Mouse (Mus musculus) heart, embryonic 12.5 days (tissue): Measurements from ENCODE around the gene Cntn5. TPM values are rescaled to one million over a fixed set of nuclear protein-coding genes. Genes with fewer than 3 reads are reported as not detected.

ENCODE experiments used
- ATAC-seq: fragments of 200-750 bp; cut with Nextera tagmentation; 2 replicates; pipeline ENCODE4 v1.8.0; 2017; ENCODE audit warnings: moderate TSS enrichment, moderate library complexity; ENCODE audit not compliant: insufficient number of reproducible peaks, low FRiP score
- H3K27ac ChIP-seq: fragments of 300-500 bp; sonication (generic); 2 replicates; pipeline ENCODE4 v1.5.1; 2016; ENCODE audit warnings: mild to moderate bottlenecking, moderate library complexity; ENCODE audit not compliant: poor library complexity, severe bottlenecking
- H3K27me3 ChIP-seq: fragments of 300-500 bp; sonication (generic); replicated peaks from 2 replicates; pipeline ENCODE4 v1.6.1; 2016; ENCODE audit warnings: mild to moderate bottlenecking, moderate library complexity
- H3K36me3 ChIP-seq: fragments of 300-500 bp; sonication (generic); 2 replicates; pipeline ENCODE4 v1.6.1; 2016; ENCODE audit warnings: mild to moderate bottlenecking, moderate library complexity
- H3K4me1 ChIP-seq: fragments of 300-500 bp; sonication (generic); replicated peaks from 2 replicates; pipeline ENCODE4 v1.6.1; 2016; ENCODE audit warnings: mild to moderate bottlenecking
- H3K4me2 ChIP-seq: fragments of 300-500 bp; sonication (generic); 2 replicates; pipeline ENCODE4 v1.6.1; 2016; ENCODE audit warnings: mild to moderate bottlenecking, moderate library complexity
- H3K4me3 ChIP-seq: fragments of 300-500 bp; sonication (generic); 2 replicates; pipeline ENCODE4 v1.5.1; 2016; ENCODE audit warnings: mild to moderate bottlenecking
- H3K9ac ChIP-seq: fragments of 300-500 bp; sonication (generic); 2 replicates; pipeline ENCODE4 v1.6.1; 2016; ENCODE audit warnings: mild to moderate bottlenecking, moderate library complexity
- H3K9me3 ChIP-seq: fragments of 300-500 bp; sonication (generic); replicated peaks from 2 replicates; pipeline ENCODE4 v1.6.1; 2016; ENCODE audit warnings: mild to moderate bottlenecking, moderate library complexity
- WGBS: fragments of 180-500 bp; shearing (Covaris S2); methylation state at CpG from one replicate; pipeline ENCODE4 v1.1.7; 2016; 5-methylcytosine and 5-hydroxymethylcytosine counted together
- polyA plus RNA-seq: library from polyadenylated mRNA; unstranded; fragments of >200 nt; fragmentation: Nextera tagmentation; extraction: Ambion mirVana; gene quantifications from 2 replicates; pipeline ENCODE4 v1.2.1, GENCODE M21; 2016

Gene Cntn5
- polyA plus RNA-seq, 1 experiment from 2014 or later: not detected

DNA sequence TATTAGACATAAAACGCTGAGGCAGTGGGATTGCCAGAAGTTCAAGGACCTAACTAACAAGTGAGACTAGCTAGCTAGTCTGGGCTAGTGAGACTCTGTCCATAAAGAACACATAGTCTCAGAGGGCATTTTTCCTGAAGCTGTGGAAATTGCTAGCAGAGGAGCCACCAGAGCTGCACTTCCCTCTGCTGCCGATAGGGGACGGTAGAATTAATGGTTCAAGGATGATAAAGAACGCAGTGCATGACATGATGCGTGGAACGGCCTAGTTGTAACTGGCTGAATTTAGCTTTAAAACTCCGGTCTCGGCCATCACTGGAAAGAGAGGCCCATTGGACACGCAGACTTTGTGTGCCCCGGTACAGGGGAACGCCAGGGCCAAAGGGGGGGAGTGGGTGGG, 555.8 kb downstream of the Cntn5 start:
- no peaks in the 10 kb centered on the region for H3K36me3 ChIP-seq
- H3K4me1 ChIP-seq: no peaks in the 10 kb centered on the region
- no peak overlapping the region for H3K4me3 ChIP-seq
- H3K27me3 ChIP-seq: no peaks in the 10 kb centered on the region
- no peak overlapping the region for H3K27ac ChIP-seq
- 70% methylated on average over 9 of the region's 11 CpGs for WGBS
- no peak overlapping the region for H3K4me2 ChIP-seq
- H3K9ac ChIP-seq: no peak overlapping the region
- no peak for ATAC-seq
- no peaks in the 10 kb centered on the region for H3K9me3 ChIP-seq

DNA sequence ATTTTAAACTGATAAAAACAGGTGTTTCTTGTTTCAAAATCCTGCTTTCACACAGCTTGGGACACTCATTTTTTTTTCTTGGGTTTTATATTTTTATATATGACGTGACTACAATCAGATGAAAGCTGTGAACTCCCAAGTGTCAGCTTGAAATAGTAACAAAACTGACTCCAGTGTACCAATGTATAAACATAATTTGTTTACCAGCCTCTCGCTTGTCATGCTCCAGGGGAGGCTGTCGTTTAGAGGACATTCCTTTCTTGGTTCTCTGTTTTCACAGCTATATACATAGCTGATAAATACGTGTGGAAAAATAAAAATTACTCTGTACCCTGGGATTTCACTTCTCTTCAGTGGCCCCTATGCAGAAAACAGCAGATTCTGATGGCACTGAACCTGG, 556.4 kb downstream of the Cntn5 start:
- H3K9ac ChIP-seq: no peak overlapping the region
- ATAC-seq: no peak
- 68% methylated on average over 4 of the region's 4 CpGs for WGBS
- H3K36me3 ChIP-seq: no peaks in the 10 kb centered on the region
- no peak overlapping the region for H3K4me3 ChIP-seq
- H3K4me1 ChIP-seq: no peaks in the 10 kb centered on the region
- H3K27ac ChIP-seq: no peak overlapping the region
- no peak overlapping the region for H3K4me2 ChIP-seq
- H3K9me3 ChIP-seq: no peaks in the 10 kb centered on the region
- no peaks in the 10 kb centered on the region for H3K27me3 ChIP-seq

DNA sequence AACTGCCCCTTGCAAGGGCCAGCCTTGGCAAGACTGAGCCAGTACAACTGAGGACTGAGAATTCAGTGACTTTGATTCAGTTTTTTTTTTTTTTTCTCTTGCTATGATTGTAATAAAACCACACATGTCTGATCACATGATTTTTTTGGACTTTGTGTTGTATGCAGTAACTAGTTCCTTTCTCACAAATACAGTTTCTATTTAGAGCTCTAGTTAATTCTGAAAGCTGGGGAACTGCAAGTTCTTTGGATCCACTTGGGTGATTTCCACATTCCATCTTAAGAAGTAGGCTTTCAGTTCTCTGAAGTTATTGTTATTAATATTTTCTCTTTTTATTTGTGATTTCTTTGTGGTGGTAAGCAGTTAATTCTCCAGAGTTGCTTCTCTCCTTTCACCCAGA, 563.8 kb downstream of the Cntn5 start:
- Histone ChIP-seq H3K9ac (no peak overlapping the region), H3K4me1 (no peaks in the 10 kb centered on the region), H3K27me3 (no peaks in the 10 kb centered on the region), H3K9me3 (no peaks in the 10 kb centered on the region), H3K4me3 (no peak overlapping the region), H3K4me2 (no peak overlapping the region), H3K27ac (no peak overlapping the region), H3K36me3 (no peaks in the 10 kb centered on the region)
- ATAC-seq: no peak

DNA sequence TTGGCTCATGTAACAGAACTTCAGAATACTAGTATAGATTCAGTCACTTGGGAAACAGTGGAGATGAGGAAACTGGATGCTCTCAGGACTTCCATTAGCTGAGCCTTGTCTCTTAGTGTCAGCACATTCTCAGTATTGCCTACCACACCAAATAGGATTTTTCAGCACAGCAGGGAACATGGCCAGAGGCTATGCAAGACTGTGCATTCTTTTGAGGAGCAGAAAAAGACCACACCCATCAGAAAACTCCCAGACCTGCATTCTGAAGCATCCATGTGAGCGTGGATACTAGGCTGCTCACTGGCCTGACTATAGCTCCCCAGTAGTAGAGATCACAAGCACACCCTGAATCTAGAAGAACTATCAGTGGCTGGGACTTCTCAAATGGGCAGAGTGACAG, 564.9 kb downstream of the Cntn5 start:
- ATAC-seq: no peak
- Histone ChIP-seq H3K27ac (no peak overlapping the region), H3K4me2 (no peak overlapping the region), H3K9ac (no peak overlapping the region), H3K36me3 (no peaks in the 10 kb centered on the region), H3K27me3 (no peaks in the 10 kb centered on the region), H3K4me3 (no peak overlapping the region), H3K9me3 (no peaks in the 10 kb centered on the region), H3K4me1 (no peaks in the 10 kb centered on the region)
- WGBS: 70% methylated on average over 1 of the region's 1 CpGs

DNA sequence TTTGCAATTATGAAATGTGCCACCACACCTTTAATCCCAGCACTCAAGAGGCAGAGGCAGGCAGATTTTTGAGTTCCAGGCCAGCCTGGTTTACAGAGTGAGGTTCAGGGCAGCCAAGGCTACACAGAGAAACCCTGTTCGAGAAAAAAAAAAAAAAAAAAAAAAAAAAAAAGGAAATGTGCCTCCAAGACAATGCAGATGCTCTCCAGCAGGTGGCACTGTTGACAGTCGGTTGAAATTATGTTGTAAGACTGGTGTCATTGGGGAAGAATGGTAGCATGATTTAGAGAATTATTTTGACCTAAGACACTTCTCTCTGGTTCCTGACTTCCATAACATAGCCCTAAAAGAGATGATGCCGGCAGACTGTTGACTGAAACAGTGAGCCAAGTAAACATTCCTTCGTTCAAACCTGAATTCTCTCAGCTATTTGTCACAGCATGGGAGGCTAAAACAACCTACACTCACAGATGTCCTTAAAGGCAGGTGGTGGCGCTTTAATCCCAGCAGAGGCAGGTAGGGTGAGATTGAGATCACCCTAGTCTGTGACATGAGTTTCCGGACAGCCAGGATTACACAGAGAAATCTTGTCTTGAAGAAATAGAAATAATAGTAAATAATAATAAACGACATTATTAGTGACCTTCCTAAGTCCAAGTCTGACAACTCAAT, 579.7 kb downstream of the Cntn5 start:
- H3K36me3 ChIP-seq: no peaks in the 10 kb centered on the region
- WGBS: 40% methylated on average over 7 of the region's 7 CpGs
- no peak overlapping the region for H3K4me2 ChIP-seq
- H3K4me1 ChIP-seq: no peaks in the 10 kb centered on the region
- no peaks in the 10 kb centered on the region for H3K9me3 ChIP-seq
- H3K9ac ChIP-seq: no peak overlapping the region
- no peak overlapping the region for H3K4me3 ChIP-seq
- H3K27ac ChIP-seq: no peak overlapping the region
- ATAC-seq: no peak
- no peaks in the 10 kb centered on the region for H3K27me3 ChIP-seq

DNA sequence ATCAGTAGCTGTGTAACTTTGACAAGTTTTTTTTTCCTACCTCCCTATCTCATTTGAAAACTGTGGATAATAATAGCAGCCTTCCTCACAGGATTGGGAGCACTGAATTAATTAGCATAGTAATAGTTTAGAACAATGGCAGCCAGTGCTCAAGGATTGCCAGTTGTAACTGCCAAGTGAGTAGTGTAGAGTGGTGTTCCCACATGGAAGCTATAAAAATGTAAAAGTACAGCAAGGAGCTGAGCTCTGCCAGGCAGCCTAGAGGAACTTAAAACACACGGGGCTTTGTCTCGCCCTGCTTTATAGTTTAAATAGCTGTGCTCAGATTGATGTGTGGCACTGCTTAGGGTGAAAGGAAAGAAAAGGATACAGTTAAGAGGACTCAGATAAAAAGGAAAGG, 635.2 kb downstream of the Cntn5 start:
- no peaks in the 10 kb centered on the region for H3K27me3 ChIP-seq
- no peaks in the 10 kb centered on the region for H3K36me3 ChIP-seq
- no peak overlapping the region for H3K9ac ChIP-seq
- H3K27ac ChIP-seq: no peak overlapping the region
- WGBS: 52% methylated on average over 2 of the region's 2 CpGs
- no peaks in the 10 kb centered on the region for H3K4me1 ChIP-seq
- no peaks in the 10 kb centered on the region for H3K9me3 ChIP-seq
- H3K4me3 ChIP-seq: no peak overlapping the region
- no peak overlapping the region for H3K4me2 ChIP-seq
- ATAC-seq: no peak

DNA sequence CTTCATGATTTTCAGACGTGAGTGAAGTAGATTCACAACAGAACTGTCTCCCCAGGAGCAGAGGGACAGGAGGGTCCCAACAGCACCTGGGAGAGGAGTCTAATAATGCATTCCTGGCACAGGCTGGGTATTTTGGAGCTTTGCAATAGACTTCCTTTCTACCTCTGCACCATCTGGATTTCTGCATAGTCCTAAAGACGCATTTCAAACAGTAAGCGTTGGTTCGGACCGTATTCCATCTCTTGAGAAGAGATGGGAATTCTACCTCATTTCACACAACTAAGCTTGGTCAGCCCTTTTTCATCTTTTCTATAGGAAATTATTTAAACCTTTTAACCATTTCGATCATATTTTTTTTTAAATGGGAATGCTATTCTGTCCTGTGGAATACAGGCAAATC, 635.7 kb downstream of the Cntn5 start:
- Histone ChIP-seq H3K36me3 (no peaks in the 10 kb centered on the region), H3K9ac (no peak overlapping the region), H3K4me1 (no peaks in the 10 kb centered on the region), H3K27me3 (no peaks in the 10 kb centered on the region), H3K4me2 (no peak overlapping the region), H3K4me3 (no peak overlapping the region), H3K27ac (no peak overlapping the region), H3K9me3 (no peaks in the 10 kb centered on the region)
- ATAC-seq: no peak
- 75% methylated on average over 6 of the region's 6 CpGs for WGBS

DNA sequence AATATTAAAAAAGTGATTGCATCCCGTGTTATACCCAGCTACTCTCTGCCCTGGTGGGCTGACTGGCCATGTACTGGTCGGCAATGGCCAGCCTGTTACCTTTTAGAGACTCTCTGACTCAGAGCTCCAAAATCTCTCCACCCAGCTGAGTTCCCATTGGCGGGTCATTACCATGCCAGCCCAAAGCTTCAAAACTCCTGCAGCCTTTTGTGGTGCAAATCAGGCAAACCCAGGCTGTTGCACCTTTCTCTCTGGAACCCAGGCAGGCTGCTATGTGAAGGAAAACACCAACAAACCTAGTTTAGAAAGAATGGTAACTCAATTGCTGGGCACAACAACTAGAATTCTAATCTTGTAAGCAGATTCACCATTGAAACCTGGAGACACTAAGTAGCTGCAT, 639.0 kb downstream of the Cntn5 start:
- no peak overlapping the region for H3K9ac ChIP-seq
- H3K4me1 ChIP-seq: no peaks in the 10 kb centered on the region
- WGBS: 38% methylated on average over 3 of the region's 3 CpGs
- no peaks in the 10 kb centered on the region for H3K9me3 ChIP-seq
- H3K4me2 ChIP-seq: no peak overlapping the region
- H3K27me3 ChIP-seq: no peaks in the 10 kb centered on the region
- no peak overlapping the region for H3K4me3 ChIP-seq
- H3K36me3 ChIP-seq: no peaks in the 10 kb centered on the region
- ATAC-seq: no peak
- no peak overlapping the region for H3K27ac ChIP-seq

DNA sequence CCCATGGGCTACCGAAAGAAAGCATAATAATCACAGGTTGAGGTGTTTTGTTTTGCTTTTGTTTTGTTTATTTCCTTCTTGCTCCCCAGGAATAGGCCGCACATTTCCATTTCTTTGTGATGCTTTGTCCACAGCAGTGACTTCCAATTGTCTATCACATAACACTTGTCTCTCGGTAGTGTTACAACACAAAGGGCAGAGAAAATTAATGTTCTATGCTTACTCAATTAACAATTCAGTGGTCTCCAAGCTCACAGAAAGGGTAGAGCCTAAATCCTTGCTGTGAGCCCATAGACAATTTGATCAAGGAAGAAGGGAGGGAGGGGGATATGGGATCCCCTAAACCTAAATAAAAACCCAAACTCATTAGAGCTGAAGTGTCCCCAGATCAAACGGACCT, 671.2 kb downstream of the Cntn5 start:
- Histone ChIP-seq H3K4me2 (no peak overlapping the region), H3K27ac (no peak overlapping the region), H3K4me1 (no peaks in the 10 kb centered on the region), H3K9me3 (no peaks in the 10 kb centered on the region), H3K36me3 (no peaks in the 10 kb centered on the region), H3K9ac (no peak overlapping the region), H3K4me3 (no peak overlapping the region), H3K27me3 (no peaks in the 10 kb centered on the region)
- ATAC-seq: no peak
- WGBS: 74% methylated on average over 4 of the region's 4 CpGs

DNA sequence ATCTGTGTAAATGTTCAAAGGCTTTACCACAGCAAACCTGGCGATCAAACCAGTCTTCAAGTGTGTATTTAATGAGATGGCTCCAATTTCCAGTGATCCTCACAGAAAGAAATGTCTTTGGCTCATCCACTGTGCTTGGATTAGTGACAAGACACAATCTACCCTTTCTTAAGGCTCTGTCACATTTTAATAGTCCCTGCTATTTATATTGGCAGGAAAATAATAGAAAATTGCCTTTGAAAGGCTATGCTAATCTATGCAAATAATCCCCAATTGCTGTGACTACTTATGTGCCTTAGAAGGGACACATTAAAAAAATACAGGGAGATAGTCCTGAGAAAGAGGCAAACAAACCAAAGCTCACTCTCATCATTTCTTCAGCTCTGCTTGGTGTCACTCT, 672.5 kb downstream of the Cntn5 start:
- Histone ChIP-seq H3K4me3 (no peak overlapping the region), H3K9me3 (no peaks in the 10 kb centered on the region), H3K27ac (no peak overlapping the region), H3K4me1 (no peaks in the 10 kb centered on the region), H3K36me3 (no peaks in the 10 kb centered on the region), H3K27me3 (no peaks in the 10 kb centered on the region), H3K9ac (no peak overlapping the region), H3K4me2 (no peak overlapping the region)
- ATAC-seq: no peak
- 63% methylated on average over 1 of the region's 1 CpGs for WGBS

DNA sequence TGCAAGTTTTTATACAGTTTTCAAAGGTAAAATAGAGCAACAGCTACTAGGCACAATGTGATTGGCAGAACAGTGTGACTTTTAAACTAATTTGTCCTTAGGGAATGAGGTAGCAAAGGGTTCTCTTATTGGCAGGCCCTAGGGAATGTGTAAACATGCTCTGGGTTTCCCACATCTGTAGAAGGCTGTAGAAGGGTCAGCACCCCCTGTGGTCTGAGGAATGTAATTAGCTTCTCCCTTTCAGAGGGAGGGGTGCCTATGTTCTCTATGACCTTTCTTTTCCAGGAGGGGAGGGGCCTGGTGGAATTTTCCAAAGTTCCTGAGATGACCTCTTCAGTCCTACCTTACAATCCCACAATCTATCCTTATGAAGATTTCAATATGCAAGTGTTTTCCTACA, 673.6 kb downstream of the Cntn5 start:
- Histone ChIP-seq H3K9ac (no peak overlapping the region), H3K27me3 (no peaks in the 10 kb centered on the region), H3K27ac (no peak overlapping the region), H3K4me3 (no peak overlapping the region), H3K4me1 (no peaks in the 10 kb centered on the region), H3K9me3 (no peaks in the 10 kb centered on the region), H3K36me3 (no peaks in the 10 kb centered on the region), H3K4me2 (no peak overlapping the region)
- no peak for ATAC-seq

DNA sequence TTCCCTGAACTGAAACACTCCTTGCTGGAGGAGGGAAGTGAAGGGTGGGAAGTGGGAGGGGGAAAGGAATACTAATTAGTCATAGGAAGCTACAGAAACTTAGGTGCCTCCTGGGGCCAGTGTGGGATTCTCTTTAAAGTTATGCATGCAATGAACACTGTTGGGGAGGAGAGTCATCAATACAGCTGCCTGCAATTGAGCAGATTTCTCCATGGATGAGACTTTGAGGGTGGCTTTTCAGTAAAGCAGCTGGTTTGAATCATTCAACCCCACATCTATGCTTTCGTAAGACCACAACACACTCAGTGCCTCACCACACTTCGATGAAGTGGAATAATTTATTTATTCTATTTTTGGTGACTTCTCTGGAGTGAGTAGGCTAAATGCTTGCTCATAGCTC, 674.9 kb downstream of the Cntn5 start:
- 70% methylated on average over 2 of the region's 2 CpGs for WGBS
- no peak for ATAC-seq
- H3K4me1 ChIP-seq: no peaks in the 10 kb centered on the region

More for the DNA sequence above, 674.9 kb downstream of the Cntn5 start:
- no peaks in the 10 kb centered on the region for H3K27me3 ChIP-seq
- H3K4me3 ChIP-seq: no peak overlapping the region
- no peak overlapping the region for H3K4me2 ChIP-seq
- H3K9me3 ChIP-seq: no peaks in the 10 kb centered on the region
- no peaks in the 10 kb centered on the region for H3K36me3 ChIP-seq
- no peak overlapping the region for H3K9ac ChIP-seq
- no peak overlapping the region for H3K27ac ChIP-seq
